In genomic region chr3:113606599-113606998, GRCm38 (mm10) we compare ENCODE assay signal across 15 mouse cellular contexts. TPM values are rescaled to one million over a fixed set of nuclear protein-coding genes. Genes with fewer than 3 reads are reported as not detected.
DNase-seq lines count a peak whose midpoint lies in the region; ATAC-seq and TF ChIP-seq lines count a peak whose summit lies in the region.
"Had no signal": no experiment of that assay in that cellular context is flagged by ENCODE, and none has a peak within 500 bp of the region (broad histone marks: within the 10 kb centered on the region; RNA-seq: fewer than 3 reads in every experiment).

Amy1 (minus strand) TSS chr3:113606699.

- TF ChIP-seq EP300 in lung, postnatal 0 days (IDR thresholded peaks at IDR 0.05), result no peak

- no peak within 1 kb of the TSS for H3K4me3 ChIP-seq in lung, postnatal 0 days (ENCODE audit: low read depth, low read length)
- H3K4me3 ChIP-seq: embryonic facial prominence, embryonic 12.5 days; intestine, embryonic 15.5 days had no signal

- DNase-seq in layer of hippocampus, adult 18-20 months (ENCODE audit: low spot score in 2 of 2), result no peak
- DNase-seq in layer of hippocampus, adult 11-12 months (ENCODE audit: low spot score), result no peak
- no peak for DNase-seq in adrenal gland, adult 2 months
- no peak for DNase-seq in adrenal gland, adult 8-10 months
- DNase-seq in layer of hippocampus, postnatal 36 days, result no peak
- DNase-seq in lung, postnatal 0 days (ENCODE audit: low spot score), result no peak
- no peak for DNase-seq in MN1 (ENCODE audit: low spot score)
- DNase-seq: cerebellum, adult 11-12 months; kidney, postnatal 25 days; lung, embryonic 14.5 days; spleen, adult 18-20 months; thymus, adult 18-20 months had no signal

- ATAC-seq in megakaryocyte progenitor cell, adult 5-6 weeks (replicated peaks; ENCODE audit: poor library complexity), result no peak
- no peak for ATAC-seq in lung, postnatal 0 days
- ATAC-seq: intestine, embryonic 15.5 days had no signal

- TF ChIP-seq CTCF in lung, postnatal 0 days (IDR thresholded peaks at IDR 0.05), result no peak

- no peaks in the 10 kb centered on the region for H3K4me1 ChIP-seq in lung, postnatal 0 days (ENCODE audit: insufficient read depth, low read depth, low read length)
- H3K4me1 ChIP-seq: embryonic facial prominence, embryonic 12.5 days; intestine, embryonic 15.5 days had no signal

- H3K27me3 ChIP-seq in lung, postnatal 0 days (replicated peaks; ENCODE audit: insufficient read depth, low read length), result no peaks in the 10 kb centered on the region
- H3K27me3 ChIP-seq: embryonic facial prominence, embryonic 12.5 days; intestine, embryonic 15.5 days had no signal

- WGBS in lung, postnatal 0 days, result 92% methylated on average over 2 of the region's 2 CpGs

- no peaks in the 10 kb centered on the region for H3K9me3 ChIP-seq in lung, postnatal 0 days (ENCODE audit: low read length)
- H3K9me3 ChIP-seq: embryonic facial prominence, embryonic 12.5 days; intestine, embryonic 15.5 days had no signal

- peaks cover 11% of the 10 kb centered on the region; the same call in 1 of the 2 replicates for H3K36me3 ChIP-seq in lung, postnatal 0 days (ENCODE audit: insufficient read depth, low read length)

- no peak within 1 kb of the TSS for H3K27ac ChIP-seq in lung, postnatal 0 days (ENCODE audit: low read length)
- H3K27ac ChIP-seq: embryonic facial prominence, embryonic 12.5 days; intestine, embryonic 15.5 days had no signal

- H3K4me2 ChIP-seq in lung, postnatal 0 days (replicated peaks; ENCODE audit: low read depth, low read length), result no peak within 1 kb of the TSS
- H3K4me2 ChIP-seq: embryonic facial prominence, embryonic 12.5 days; intestine, embryonic 15.5 days; lung, embryonic 14.5 days had no signal

- no peak within 1 kb of the TSS for H3K9ac ChIP-seq in lung, postnatal 0 days (replicated peaks; ENCODE audit: low read depth)
- H3K9ac ChIP-seq: embryonic facial prominence, embryonic 12.5 days; intestine, embryonic 15.5 days; lung, embryonic 14.5 days had no signal

RNA-seq across cellular contexts. Expression of gene Amy1, which starts in this region (rescaled TPM):
- total RNA-seq in layer of hippocampus, adult 18-20 months (2021), result 10 to 100 TPM; 11.4 to 12.6 TPM
- total RNA-seq in adrenal gland, adult 2 months (2021), result 10 to 100 TPM; 60.5 to 63.7 TPM
- 3.3 and 3.8 TPM in 2 replicates for polyA plus RNA-seq in adrenal gland, adult 2 months (2012; rRNA removed)
- total RNA-seq in adrenal gland, adult 8-10 months (2022), result 10 to 100 TPM; 14.1 to 39.6 (median 29.0) TPM
- total RNA-seq in layer of hippocampus, postnatal 36 days (2021), result 10 to 100 TPM; 12.0 to 12.4 TPM
- 0.74 and 1.8 TPM in 2 replicates for total RNA-seq in megakaryocyte progenitor cell, adult 5-6 weeks (2015)
- not detected in 2 replicates for total RNA-seq in megakaryocyte progenitor cell, adult 5-6 weeks (2017)
- 2.7 TPM in 2 replicates for polyA plus RNA-seq in lung, postnatal 0 days (2015; fragmentation: Nextera tagmentation; extraction: Ambion mirVana)

Comparison
In these comparisons a context has a peak if more than half of its experiments do, and no peak if none do; other contexts are left out.
1. RNA of gene Amy1 (total RNA-seq): 60.5 to 63.7 TPM in adrenal gland, adult 2 months, 14.1 to 39.6 TPM in adrenal gland, adult 8-10 months, 11.4 to 12.6 TPM in layer of hippocampus, adult 18-20 months and 12.0 to 12.4 TPM in layer of hippocampus, postnatal 36 days; 0.74 to 1.8 TPM in megakaryocyte progenitor cell, adult 5-6 weeks; every median in the first group is over 4 times any median in the second.